In the genomic region with DNA sequence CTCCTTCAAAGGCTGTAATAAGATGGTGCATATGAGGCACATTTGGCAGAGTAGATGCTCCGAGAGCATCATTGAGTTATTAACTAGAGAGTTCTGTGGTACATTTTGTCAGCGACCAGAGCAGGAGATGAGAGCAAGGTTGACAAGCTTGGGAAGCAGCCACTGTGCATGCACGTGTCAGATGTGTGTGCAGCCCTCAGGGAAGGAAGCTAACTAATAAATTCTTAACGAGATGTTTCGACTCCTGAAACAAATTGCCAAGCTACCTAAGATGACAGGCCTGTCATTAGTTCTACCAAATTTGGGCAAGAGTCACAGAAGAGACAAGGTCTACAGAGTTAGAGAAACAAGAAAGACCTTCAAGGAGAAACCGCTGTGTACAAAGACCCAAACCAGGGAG, we compare ENCODE assay signal across 9 mouse cellular contexts. TPM values are rescaled to one million over a fixed set of nuclear protein-coding genes. Genes with fewer than 3 reads are reported as not detected.
DNase-seq lines count a peak whose midpoint lies in the region; ATAC-seq and TF ChIP-seq lines count a peak whose summit lies in the region.
"Had no signal": no experiment of that assay in that cellular context is flagged by ENCODE, and none has a peak within 500 bp of the region (broad histone marks: within the 10 kb centered on the region; RNA-seq: fewer than 3 reads in every experiment).

No protein-coding gene starts in this region.

- H3K9ac ChIP-seq in lung, embryonic 14.5 days: no peak overlapping the region
- peak overlapping the region; percentile 56; the same call in 1 of the 2 replicates for H3K9ac ChIP-seq in forebrain, embryonic 15.5 days (replicated peaks)
- no peak overlapping the region for H3K9ac ChIP-seq in liver, embryonic 11.5 days (ENCODE audit: low read depth, low read length)
- no peak overlapping the region for H3K9ac ChIP-seq in stomach, embryonic 14.5 days (replicated peaks; ENCODE audit: low read depth, low read length)

- H3K27ac ChIP-seq in lung, embryonic 14.5 days (ENCODE audit: low read depth): no peak overlapping the region
- no peak overlapping the region for H3K27ac ChIP-seq in forebrain, embryonic 15.5 days (replicated peaks)
- H3K27ac ChIP-seq in liver, embryonic 11.5 days (ENCODE audit: low read depth, low read length): no peak overlapping the region
- no peak overlapping the region for H3K27ac ChIP-seq in stomach, embryonic 14.5 days (ENCODE audit: low read length)

- no peak for TF ChIP-seq CTCF in lung, embryonic 14.5 days (IDR thresholded peaks at IDR 0.05; ENCODE audit: low read depth)

- DNase-seq in lung, embryonic 14.5 days: peak; percentile 24
- DNase-seq in lung, postnatal 36 days: no peak
- no peak for DNase-seq in liver, embryonic 11.5 days (ENCODE audit: low spot score)
- no peak for DNase-seq in urinary bladder, postnatal 25 days (ENCODE audit: low spot score)
- no peak for DNase-seq in frontal cortex, postnatal 25 days (ENCODE audit: low spot score in 2 of 2)
- no peak for DNase-seq in adrenal gland, postnatal 10 days

- no peaks in the 10 kb centered on the region for H3K9me3 ChIP-seq in lung, embryonic 14.5 days (ENCODE audit: low read depth, low read length)
- H3K9me3 ChIP-seq in forebrain, embryonic 15.5 days: no peaks in the 10 kb centered on the region
- no peaks in the 10 kb centered on the region for H3K9me3 ChIP-seq in liver, embryonic 11.5 days (ENCODE audit: control insufficient read depth, low read length)
- no peaks in the 10 kb centered on the region for H3K9me3 ChIP-seq in stomach, embryonic 14.5 days (ENCODE audit: control insufficient read depth, low read depth, low read length)

- no peaks in the 10 kb centered on the region for H3K36me3 ChIP-seq in lung, embryonic 14.5 days (ENCODE audit: insufficient read depth)
- no peaks in the 10 kb centered on the region for H3K36me3 ChIP-seq in forebrain, embryonic 15.5 days
- no peaks in the 10 kb centered on the region for H3K36me3 ChIP-seq in liver, embryonic 11.5 days (ENCODE audit: control insufficient read depth, insufficient read depth, low read length)
- H3K36me3 ChIP-seq in stomach, embryonic 14.5 days (ENCODE audit: control insufficient read depth, insufficient read depth, low read length): no peaks in the 10 kb centered on the region

- WGBS in lung, embryonic 14.5 days: 37% methylated on average over 6 of the region's 6 CpGs
- WGBS in forebrain, embryonic 15.5 days: 21% methylated on average over 6 of the region's 6 CpGs
- 42% methylated on average over 6 of the region's 6 CpGs for WGBS in liver, embryonic 11.5 days
- 31% methylated on average over 6 of the region's 6 CpGs for WGBS in stomach, embryonic 14.5 days

- H3K27me3 ChIP-seq in lung, embryonic 14.5 days (ENCODE audit: insufficient read depth, low read length): peaks cover 10% of the 10 kb centered on the region; the same call in 1 of the 2 replicates
- 0 out of 2 replicates have a peak, but pooled peaks cover 2% of the 10 kb centered on the region for H3K27me3 ChIP-seq in forebrain, embryonic 15.5 days
- H3K27me3 ChIP-seq in liver, embryonic 11.5 days (replicated peaks; ENCODE audit: control insufficient read depth, insufficient read depth, low read length): peaks cover 26% of the 10 kb centered on the region
- 0 out of 2 replicates have a peak, but pooled peaks cover 2% of the 10 kb centered on the region for H3K27me3 ChIP-seq in stomach, embryonic 14.5 days (ENCODE audit: control insufficient read depth, insufficient read depth, low read length)

- no peak for ATAC-seq in lung, embryonic 14.5 days (ENCODE audit: insufficient read depth)
- peak; percentile 3; the same call in 1 of the 2 replicates for ATAC-seq in forebrain, embryonic 15.5 days (replicated peaks)
- no peak for ATAC-seq in liver, embryonic 11.5 days (replicated peaks; ENCODE audit: low FRiP score)
- no peak for ATAC-seq in stomach, embryonic 14.5 days (ENCODE audit: insufficient number of reproducible peaks, insufficient read depth, low FRiP score, low read depth)

- H3K4me2 ChIP-seq in lung, embryonic 14.5 days: peak overlapping the region; percentile 86
- H3K4me2 ChIP-seq in forebrain, embryonic 15.5 days (replicated peaks): peak overlapping the region; percentile 84
- peak overlapping the region; percentile 94 for H3K4me2 ChIP-seq in liver, embryonic 11.5 days
- peak overlapping the region; percentile 78 for H3K4me2 ChIP-seq in stomach, embryonic 14.5 days (replicated peaks; ENCODE audit: low read depth, low read length)

- H3K4me1 ChIP-seq in lung, embryonic 14.5 days (ENCODE audit: insufficient read depth): no peaks in the 10 kb centered on the region
- peaks cover 13% of the 10 kb centered on the region for H3K4me1 ChIP-seq in forebrain, embryonic 15.5 days
- peaks cover 3% of the 10 kb centered on the region for H3K4me1 ChIP-seq in liver, embryonic 11.5 days (replicated peaks; ENCODE audit: control insufficient read depth, insufficient read depth, low read length)
- H3K4me1 ChIP-seq in stomach, embryonic 14.5 days (ENCODE audit: control insufficient read depth, insufficient read depth, low read length): no peaks in the 10 kb centered on the region

- H3K4me3 ChIP-seq in lung, embryonic 14.5 days (ENCODE audit: low read depth, low read length): peak overlapping the region; percentile 46
- peak overlapping the region; percentile 48 for H3K4me3 ChIP-seq in forebrain, embryonic 15.5 days
- H3K4me3 ChIP-seq in liver, embryonic 11.5 days (ENCODE audit: low read depth, low read length): peak overlapping the region; percentile 57
- H3K4me3 ChIP-seq in stomach, embryonic 14.5 days (ENCODE audit: low read depth, low read length): peak overlapping the region; percentile 42; the same call in 1 of the 2 replicates

RNA-seq across cellular contexts. Expression of gene Osbp2, which starts 0.6 kb away (rescaled TPM):
- 0.12 and 0.46 TPM in 2 replicates for polyA plus RNA-seq in lung, embryonic 14.5 days (2014; fragmentation: Nextera tagmentation; extraction: Ambion mirVana)
- polyA plus RNA-seq in forebrain, embryonic 15.5 days (2015; fragmentation: Nextera tagmentation; extraction: Ambion mirVana): 11.9 and 14.6 TPM in 2 replicates
- 0.32 and 0.38 TPM in 2 replicates for polyA plus RNA-seq in liver, embryonic 11.5 days (2014; fragmentation: Nextera tagmentation; extraction: Ambion mirVana)
- 0.39 and 0.69 TPM in 2 replicates for polyA plus RNA-seq in stomach, embryonic 14.5 days (2014; fragmentation: Nextera tagmentation; extraction: Ambion mirVana)
- total RNA-seq in adrenal gland, postnatal 10 days (2021): 1 to 10 TPM; 1.9 to 2.4 TPM
- polyA plus RNA-seq: inflammation-experienced regulatory T-cells, adult 6 months had no signal

RNA-seq across cellular contexts. Expression of gene 4921536K21Rik, which starts 30.6 kb away (rescaled TPM):
- polyA plus RNA-seq in lung, embryonic 14.5 days (2014; fragmentation: Nextera tagmentation; extraction: Ambion mirVana): 0.14 TPM in 1 of 2 replicates, not detected in the other
- polyA plus RNA-seq in forebrain, embryonic 15.5 days (2015; fragmentation: Nextera tagmentation; extraction: Ambion mirVana): 0.57 and 0.61 TPM in 2 replicates
- not detected in 2 replicates for polyA plus RNA-seq in liver, embryonic 11.5 days (2014; fragmentation: Nextera tagmentation; extraction: Ambion mirVana)
- polyA plus RNA-seq in stomach, embryonic 14.5 days (2014; fragmentation: Nextera tagmentation; extraction: Ambion mirVana): 0.12 and 0.13 TPM in 2 replicates
- total RNA-seq in adrenal gland, postnatal 10 days (2021): under 1 TPM; 0.55 to 0.63 TPM
- polyA plus RNA-seq: inflammation-experienced regulatory T-cells, adult 6 months had no signal

RNA-seq across cellular contexts. Expression of gene Dusp18, which starts 30.7 kb away (rescaled TPM):
- 8.8 and 11.0 TPM in 2 replicates for polyA plus RNA-seq in lung, embryonic 14.5 days (2014; fragmentation: Nextera tagmentation; extraction: Ambion mirVana)
- polyA plus RNA-seq in forebrain, embryonic 15.5 days (2015; fragmentation: Nextera tagmentation; extraction: Ambion mirVana): 35.4 and 38.3 TPM in 2 replicates
- 2.0 and 2.5 TPM in 2 replicates for polyA plus RNA-seq in liver, embryonic 11.5 days (2014; fragmentation: Nextera tagmentation; extraction: Ambion mirVana)
- 12.3 and 13.2 TPM in 2 replicates for polyA plus RNA-seq in stomach, embryonic 14.5 days (2014; fragmentation: Nextera tagmentation; extraction: Ambion mirVana)
- total RNA-seq in adrenal gland, postnatal 10 days (2021): 1 to 10 TPM; 4.6 to 5.2 TPM

RNA-seq across cellular contexts. Expression of gene Slc35e4, which starts 50.1 kb away (rescaled TPM):
- polyA plus RNA-seq in lung, embryonic 14.5 days (2014; fragmentation: Nextera tagmentation; extraction: Ambion mirVana): 1.9 and 2.7 TPM in 2 replicates
- polyA plus RNA-seq in forebrain, embryonic 15.5 days (2015; fragmentation: Nextera tagmentation; extraction: Ambion mirVana): 13.2 and 13.7 TPM in 2 replicates
- polyA plus RNA-seq in liver, embryonic 11.5 days (2014; fragmentation: Nextera tagmentation; extraction: Ambion mirVana): 0.97 and 1.4 TPM in 2 replicates
- polyA plus RNA-seq in stomach, embryonic 14.5 days (2014; fragmentation: Nextera tagmentation; extraction: Ambion mirVana): 3.7 and 4.1 TPM in 2 replicates
- total RNA-seq in adrenal gland, postnatal 10 days (2021): 1 to 10 TPM; 3.7 to 4.6 TPM
